Mouse (Mus musculus) E14TG2a.4 (cell line): Measurements from ENCODE around the gene Podxl.

Experiments
- CTCF ChIP-seq: conservative IDR thresholded peaks from 2 replicates; pipeline ENCODE4 v1.5.1; 2014; ENCODE audit warnings: low read length
- NANOG ChIP-seq: IDR thresholded peaks from 2 replicates; pipeline ENCODE4 v1.6.1; 2014; ENCODE audit warnings: borderline replicate concordance, low read length, mixed read lengths

GRCm38 (mm10) chr6:31523657-31524056 lies 40.1 kb downstream of the Podxl start:
- no peak for TF ChIP-seq CTCF
- no peak for TF ChIP-seq NANOG
